Mouse (Mus musculus) gonadal fat pad, adult 2 months (tissue): ENCODE results near the gene 1700001J03Rik. TPM values are rescaled to one million over a fixed set of nuclear protein-coding genes. Genes with fewer than 3 reads are reported as not detected.
"Not testable (repeated sequence)": the region's sequence is repeated elsewhere in the genome, so short reads cannot be mapped to it uniquely, and the experiment has no call there.

Experiments
- DNase-seq: peaks from one replicate; pipeline ENCODE4 v3.0.0-alpha.2; 2012; ENCODE audit warnings: low read depth
- polyA plus RNA-seq: library from polyadenylated mRNA; depleted of rRNA; stranded (reverse); fragments of >200 nt; gene quantifications from 2 replicates; pipeline ENCODE4 v1.2.3, GENCODE M21; 2012; rRNA removed

Gene 1700001J03Rik
- polyA plus RNA-seq, 1 experiment, result 0.92 TPM

DNA sequence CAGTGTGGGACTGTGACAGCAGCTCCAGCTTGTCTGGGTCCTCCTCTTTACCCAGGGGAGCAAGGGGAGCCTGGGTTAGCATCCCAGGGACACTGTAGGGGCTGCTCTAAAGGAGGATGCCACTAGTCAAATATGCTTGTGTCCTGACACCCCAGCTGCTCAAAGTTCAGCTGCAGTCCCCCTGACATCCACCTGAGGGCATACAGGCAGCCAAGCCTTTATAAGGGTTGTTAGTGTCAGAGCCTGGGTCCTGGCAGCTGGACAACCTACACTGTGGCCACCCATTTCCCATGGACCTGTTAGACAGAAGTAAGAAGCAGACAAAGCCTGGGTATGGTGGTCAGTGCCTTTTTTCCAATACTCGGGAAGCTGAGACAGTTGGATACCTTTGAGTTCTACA lies 3.0 kb upstream of the 1700001J03Rik start:
- DNase-seq, result no peak

GRCm38 (mm10) chr5:146187441-146187840 lies 2.3 kb upstream of the 1700001J03Rik start:
- not testable (repeated sequence) for DNase-seq

DNA sequence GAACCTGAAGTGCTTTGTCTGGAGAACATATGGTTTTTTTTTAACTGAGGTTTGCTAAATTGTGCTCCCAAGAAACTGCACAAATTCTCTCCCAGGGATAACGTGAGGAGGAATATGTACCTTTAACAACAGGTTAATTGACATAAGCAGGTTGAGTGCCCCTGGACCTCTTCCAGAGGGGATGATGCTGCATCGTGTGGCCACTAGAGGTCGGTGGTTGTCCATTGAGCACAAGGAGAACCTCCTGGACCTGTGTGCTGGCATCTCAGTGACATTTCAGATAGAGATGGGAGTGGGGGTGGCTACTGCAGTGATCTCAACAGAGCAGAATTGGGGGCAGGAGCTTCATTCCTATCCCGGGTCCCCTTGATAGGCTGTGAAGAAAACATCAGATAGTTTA lies 12.4 kb downstream of the 1700001J03Rik start:
- DNase-seq, result not testable (repeated sequence)

DNA sequence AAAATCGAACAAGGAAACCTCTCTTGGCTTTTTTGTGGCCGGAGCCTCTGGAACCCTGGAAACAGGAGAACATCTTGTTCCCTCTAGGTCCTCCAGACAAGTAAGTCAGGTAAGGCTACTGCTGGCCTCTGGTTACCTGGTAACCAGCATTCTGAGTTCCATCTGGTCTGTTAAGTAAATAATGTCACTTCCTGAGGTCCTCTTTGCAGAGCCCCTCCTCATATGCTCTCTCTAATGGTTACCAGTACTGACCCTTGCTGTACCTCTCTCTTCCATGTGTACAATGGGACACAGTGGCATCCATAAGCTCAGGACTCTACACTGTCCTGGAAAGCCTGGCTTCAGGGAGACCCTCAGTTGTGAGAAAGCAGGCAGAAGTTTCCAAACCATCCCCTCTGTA lies 14.5 kb downstream of the 1700001J03Rik start, which contains the start of gene Gm6309:
TSS of gene Gm6309 (minus strand) at position 101 of the 400 bp plus-strand sequence.
- not testable (repeated sequence) for DNase-seq

DNA sequence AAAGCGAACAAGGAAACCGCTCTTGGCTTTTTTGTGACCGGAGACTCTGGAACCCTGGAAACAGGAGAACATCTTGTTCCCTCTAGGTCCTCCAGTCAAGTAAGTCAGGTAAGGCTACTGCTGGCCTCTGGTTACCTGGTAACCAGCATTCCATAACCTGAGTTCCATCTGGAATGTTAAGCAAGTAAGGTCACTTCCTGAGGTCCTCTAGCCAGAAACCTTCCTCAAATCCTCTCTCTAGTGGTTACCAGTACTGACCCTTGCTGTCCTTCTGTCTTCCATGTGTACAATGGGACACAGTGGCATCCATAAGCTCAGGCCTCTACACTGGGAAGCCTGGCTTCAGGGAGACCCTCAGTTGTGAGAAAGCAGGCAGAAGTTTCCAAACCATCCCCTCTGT lies 24.7 kb downstream of the 1700001J03Rik start, which contains the start of gene Gm5565:
TSS of gene Gm5565 (minus strand) at position 101 of the 400 bp plus-strand sequence.
- DNase-seq, result not testable (repeated sequence)

- not testable (repeated sequence) for DNase-seq
Measured at GRCm38 (mm10) chr5:146158326-146158725, 26.8 kb downstream of the 1700001J03Rik start.

- DNase-seq, result no peak
Measured at GRCm38 (mm10) chr5:146150454-146150853, 34.6 kb downstream of the 1700001J03Rik start.

- no peak for DNase-seq
Measured at GRCm38 (mm10) chr5:146147903-146148302, 37.2 kb downstream of the 1700001J03Rik start.

Other genes with a start within 250 kb of the 1700001J03Rik start
- 0.10 TPM in 1 of 2 replicates, not detected in the other for gene Cyp3a25, start 175.7 kb downstream of the 1700001J03Rik start, polyA plus RNA-seq
- gene Cyp3a59, start 106.0 kb downstream of the 1700001J03Rik start, polyA plus RNA-seq, result not detected in 2 replicates
- gene Gm5565, start 24.8 kb downstream of the 1700001J03Rik start, polyA plus RNA-seq, result not detected in 2 replicates
- gene Gm6309, start 14.6 kb downstream of the 1700001J03Rik start, polyA plus RNA-seq, result not detected in 2 replicates
- 26.6 and 27.5 TPM in 2 replicates for gene Rnf6, start 36.3 kb upstream of the 1700001J03Rik start, polyA plus RNA-seq
- gene Cdk8, start 45.9 kb upstream of the 1700001J03Rik start, polyA plus RNA-seq, result 41.8 and 47.4 TPM in 2 replicates
- 3.0 and 3.1 TPM in 2 replicates for gene Wasf3, start 199.7 kb upstream of the 1700001J03Rik start, polyA plus RNA-seq